Mouse (Mus musculus) midbrain, postnatal 0 days (tissue): ENCODE data around the gene Uck1. TPM values are rescaled to one million over a fixed set of nuclear protein-coding genes. Genes with fewer than 3 reads are reported as not detected.

Experiments used
- ATAC-seq: fragments of 200-750 bp; cut with Nextera tagmentation; 2 replicates; pipeline ENCODE4 v1.8.0; 2017; ENCODE audit warnings: moderate number of reproducible peaks, mild to moderate bottlenecking, moderate TSS enrichment, moderate library complexity; ENCODE audit not compliant: low FRiP score
- DNase-seq: peaks from one replicate; pipeline ENCODE4 v3.0.0-alpha.2; 2015; ENCODE audit warnings: low spot score
- H3K27ac ChIP-seq: fragments of 300-500 bp; sonication (generic); 2 replicates; pipeline ENCODE4 v1.5.1; 2014; ENCODE audit warnings: low read depth, mild to moderate bottlenecking, low read length, mixed read lengths
- H3K27me3 ChIP-seq: fragments of 300-500 bp; sonication (generic); 2 replicates; pipeline ENCODE4 v1.6.1; 2014; ENCODE audit warnings: low read length, control low read depth, mixed read lengths; ENCODE audit not compliant: insufficient read depth
- H3K36me3 ChIP-seq: fragments of 300-500 bp; sonication (generic); 2 replicates; pipeline ENCODE4 v1.6.1; 2014; ENCODE audit warnings: low read length, control low read depth, mixed read lengths; ENCODE audit not compliant: insufficient read depth
- H3K4me1 ChIP-seq: fragments of 300-500 bp; sonication (generic); 2 replicates; pipeline ENCODE4 v1.6.1; 2014; ENCODE audit warnings: mild to moderate bottlenecking, control low read depth, antibody characterized with exemption, low read length, mixed read lengths; ENCODE audit not compliant: insufficient read depth
- H3K4me2 ChIP-seq: fragments of 300-500 bp; sonication (generic); 2 replicates; pipeline ENCODE4 v1.6.1; 2014; ENCODE audit warnings: low read depth, mild to moderate bottlenecking, low read length, mixed read lengths; ENCODE audit not compliant: poor library complexity, severe bottlenecking
- H3K4me3 ChIP-seq: fragments of 300-500 bp; sonication (generic); 2 replicates; pipeline ENCODE4 v1.5.1; 2014; ENCODE audit warnings: low read depth, mild to moderate bottlenecking, low read length, moderate library complexity
- H3K9ac ChIP-seq: fragments of 300-500 bp; sonication (generic); replicated peaks from 2 replicates; pipeline ENCODE4 v1.6.1; 2014; ENCODE audit warnings: mild to moderate bottlenecking, low read length, moderate library complexity, mixed read lengths; ENCODE audit not compliant: poor library complexity, severe bottlenecking
- H3K9me3 ChIP-seq: fragments of 300-500 bp; sonication (generic); 2 replicates; pipeline ENCODE4 v1.6.1; 2016; ENCODE audit warnings: low read length, control low read depth
- CTCF ChIP-seq: IDR thresholded peaks from 2 replicates; pipeline ENCODE4 v1.5.1; 2016; ENCODE audit warnings: antibody characterized with exemption, mild to moderate bottlenecking
- WGBS: fragments of 180-500 bp; shearing (Covaris S2); extraction: QIAGEN DNeasy Blood & Tissue Kit; methylation state at CpG from one replicate; pipeline ENCODE4 v1.1.7; 2014; 5-methylcytosine and 5-hydroxymethylcytosine counted together
- polyA plus RNA-seq: library from polyadenylated mRNA; unstranded; fragments of >200 nt; fragmentation: Nextera tagmentation; extraction: Ambion mirVana; gene quantifications from 2 replicates; pipeline ENCODE4 v1.2.1, GENCODE M21; 2015
- total RNA-seq: library from RNA; depleted of rRNA; stranded (reverse); fragments of >200 nt; gene quantifications from 2 replicates; pipeline ENCODE4 v1.2.3, GENCODE M21; 2014

Gene Uck1
- total and polyA plus RNA-seq, 2 experiments from 2014 or later: 110 to 142 TPM

- H3K4me1 ChIP-seq: no peaks in the 10 kb centered on the region
- WGBS: 95% methylated on average over 14 of the region's 14 CpGs
- no peak for ATAC-seq
Observed at GRCm38 (mm10) chr2:32219501-32219900, 40.5 kb downstream of the Uck1 start.

GRCm38 (mm10) chr2:32218541-32219334, 41.2 kb downstream of the Uck1 start:
- H3K36me3 ChIP-seq: peaks cover 97% of the 10 kb centered on the region
- H3K4me1 ChIP-seq: no peaks in the 10 kb centered on the region
- no peak overlapping the region for H3K9ac ChIP-seq
- DNase-seq: no peak
- H3K27ac ChIP-seq: no peak overlapping the region
- no peak overlapping the region for H3K4me2 ChIP-seq
- no peaks in the 10 kb centered on the region for H3K9me3 ChIP-seq
- no peak for TF ChIP-seq CTCF
- 86% methylated on average over 11 of the region's 11 CpGs for WGBS
- ATAC-seq: no peak
- H3K4me3 ChIP-seq: no peak overlapping the region
- no peaks in the 10 kb centered on the region for H3K27me3 ChIP-seq

More at GRCm38 (mm10) chr2:32219501-32219900, 40.5 kb downstream of the Uck1 start:
- DNase-seq: no peak
- Histone ChIP-seq H3K4me2 (no peak overlapping the region), H3K9ac (no peak overlapping the region), H3K36me3 (peaks cover 99% of the 10 kb centered on the region), H3K27ac (no peak overlapping the region), H3K9me3 (no peaks in the 10 kb centered on the region), H3K4me3 (no peak overlapping the region), H3K27me3 (no peaks in the 10 kb centered on the region)
- TF ChIP-seq CTCF: no peak

- no peak for DNase-seq
- H3K36me3 ChIP-seq: peaks cover 97% of the 10 kb centered on the region
- no peak for ATAC-seq
- no peak overlapping the region for H3K9ac ChIP-seq
- no peak overlapping the region for H3K4me2 ChIP-seq
- H3K4me3 ChIP-seq: no peak overlapping the region
- H3K27me3 ChIP-seq: no peaks in the 10 kb centered on the region
- no peaks in the 10 kb centered on the region for H3K4me1 ChIP-seq
- no peak for TF ChIP-seq CTCF
- H3K27ac ChIP-seq: no peak overlapping the region
- no peaks in the 10 kb centered on the region for H3K9me3 ChIP-seq
- WGBS: 99% methylated on average over 5 of the region's 5 CpGs
Observed at GRCm38 (mm10) chr2:32218113-32218512, 41.8 kb downstream of the Uck1 start.

- H3K9me3 ChIP-seq: no peaks in the 10 kb centered on the region
- no peak overlapping the region for H3K27ac ChIP-seq
- H3K4me2 ChIP-seq: no peak overlapping the region
- H3K27me3 ChIP-seq: no peaks in the 10 kb centered on the region
- H3K4me3 ChIP-seq: no peak overlapping the region
- no peaks in the 10 kb centered on the region for H3K4me1 ChIP-seq
- TF ChIP-seq CTCF: no peak
- H3K36me3 ChIP-seq: peaks cover 97% of the 10 kb centered on the region
- WGBS: 85% methylated on average over 8 of the region's 8 CpGs
- ATAC-seq: no peak
- H3K9ac ChIP-seq: no peak overlapping the region
- DNase-seq: no peak
Observed at GRCm38 (mm10) chr2:32217656-32218055, 42.3 kb downstream of the Uck1 start.

- Histone ChIP-seq H3K9ac (no peak overlapping the region), H3K4me1 (no peaks in the 10 kb centered on the region), H3K27me3 (no peaks in the 10 kb centered on the region), H3K4me3 (no peak overlapping the region), H3K36me3 (peaks cover 98% of the 10 kb centered on the region), H3K27ac (no peak overlapping the region), H3K4me2 (no peak overlapping the region), H3K9me3 (no peaks in the 10 kb centered on the region)
- 89% methylated on average over 10 of the region's 10 CpGs for WGBS
- no peak for DNase-seq
- TF ChIP-seq CTCF: no peak
- ATAC-seq: no peak
Observed at GRCm38 (mm10) chr2:32216506-32216905, 43.5 kb downstream of the Uck1 start.

- Histone ChIP-seq H3K27me3 (no peaks in the 10 kb centered on the region), H3K27ac (no peak overlapping the region), H3K4me2 (no peak overlapping the region), H3K36me3 (peaks cover 93% of the 10 kb centered on the region), H3K9ac (no peak overlapping the region), H3K9me3 (no peaks in the 10 kb centered on the region), H3K4me3 (no peak overlapping the region), H3K4me1 (no peaks in the 10 kb centered on the region)
- ATAC-seq (no peak), DNase-seq (no peak)
- TF ChIP-seq CTCF: no peak
- 90% methylated on average over 10 of the region's 10 CpGs for WGBS
Observed at GRCm38 (mm10) chr2:32215576-32215975, 44.4 kb downstream of the Uck1 start.
